Mouse (Mus musculus) brain, adult 2 months (tissue): ENCODE data around the gene Btbd35f23.
"Not testable (repeated sequence)": the region's sequence is repeated elsewhere in the genome, so short reads cannot be mapped to it uniquely, and the experiment has no call there.

Experiments
- DNase-seq: peaks from one replicate; pipeline ENCODE4 v3.0.0; 2011; ENCODE audit warnings: low read depth, low spot score

Gene Btbd35f23

GRCm38 (mm10) chrX:3076575-3076974 lies at the start of gene Btbd35f23:
TSS of gene Btbd35f23 (plus strand) at chrX:3076875.
- DNase-seq = not testable (repeated sequence)
